Mouse (Mus musculus): ENCODE measurements around the gene Fig4. TPM values are rescaled to one million over a fixed set of nuclear protein-coding genes. Genes with fewer than 3 reads are reported as not detected.

The Fig4 gene
- polyA plus RNA-seq, 1 experiment from 2014 or later, result 13.2 TPM

DNA sequence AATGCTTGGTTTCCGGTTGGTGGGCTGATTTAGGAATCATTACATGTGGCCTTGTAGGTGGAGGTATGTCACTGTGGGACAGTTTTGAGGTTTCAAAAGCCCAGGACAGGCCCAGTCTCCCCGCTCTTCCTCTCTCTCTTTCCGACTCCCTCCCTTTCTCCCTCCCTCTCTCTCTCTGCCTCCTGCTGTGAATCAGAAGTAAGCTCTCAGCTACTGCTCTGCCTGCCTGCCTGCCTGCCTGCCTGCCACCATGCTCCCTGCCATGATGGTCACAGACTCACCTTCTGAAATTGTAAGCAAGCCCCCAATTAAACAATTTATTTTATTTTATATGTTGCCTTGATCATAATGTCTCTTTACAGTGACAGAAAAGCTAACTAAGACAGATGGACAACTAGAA, 67.5 kb downstream of the Fig4 start:
- peak; percentile 72 for ATAC-seq
- WGBS (ENCODE audit: insufficient replicate concordance), result 78% methylated on average over 3 of the region's 3 CpGs

DNA sequence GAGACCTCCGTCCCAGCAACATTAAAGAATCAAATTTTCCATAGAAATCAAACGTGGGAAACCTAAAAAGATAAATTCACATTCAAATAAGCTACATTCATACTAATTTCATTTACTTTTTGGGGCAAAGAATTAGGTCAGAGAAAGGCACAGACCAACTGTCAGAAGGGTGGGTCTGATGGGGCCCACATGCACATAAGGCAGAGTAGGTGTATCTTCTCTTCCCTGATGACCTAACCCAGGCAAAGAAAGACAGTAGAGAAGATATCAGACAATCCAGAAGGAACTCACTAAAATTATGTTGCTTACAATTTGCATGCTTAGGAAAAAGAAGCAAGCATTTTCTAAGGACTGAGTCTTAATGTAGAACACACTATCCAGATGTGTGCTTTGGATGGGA, 67.9 kb downstream of the Fig4 start:
- H3K36me3 ChIP-seq, result 0 out of 2 replicates have a peak, but pooled peaks cover 6% of the 10 kb centered on the region
- H3K9me3 ChIP-seq (replicated peaks), result no peaks in the 10 kb centered on the region
- H3K4me3 ChIP-seq, result no peak overlapping the region
- peak overlapping the region; percentile 51; the same call in 1 of the 2 replicates for H3K9ac ChIP-seq
- H3K27me3 ChIP-seq (replicated peaks), result no peaks in the 10 kb centered on the region
- H3K4me1 ChIP-seq, result peaks cover 40% of the 10 kb centered on the region
- 79% methylated on average over 2 of the region's 2 CpGs for WGBS (ENCODE audit: insufficient replicate concordance)
- peak overlapping the region; percentile 33 for H3K4me2 ChIP-seq
- peak overlapping the region; percentile 81 for H3K27ac ChIP-seq
- ATAC-seq, result peak; percentile 80

More for the DNA sequence above, 67.5 kb downstream of the Fig4 start:
- H3K4me2 ChIP-seq, result peak overlapping the region; percentile 33
- H3K4me3 ChIP-seq, result no peak overlapping the region
- H3K4me1 ChIP-seq, result peaks cover 40% of the 10 kb centered on the region
- no peaks in the 10 kb centered on the region for H3K27me3 ChIP-seq (replicated peaks)
- H3K27ac ChIP-seq, result peak overlapping the region; percentile 81
- H3K9ac ChIP-seq, result peak overlapping the region; percentile 51; the same call in 1 of the 2 replicates
- H3K9me3 ChIP-seq (replicated peaks), result no peaks in the 10 kb centered on the region
- H3K36me3 ChIP-seq, result 0 out of 2 replicates have a peak, but pooled peaks cover 8% of the 10 kb centered on the region

DNA sequence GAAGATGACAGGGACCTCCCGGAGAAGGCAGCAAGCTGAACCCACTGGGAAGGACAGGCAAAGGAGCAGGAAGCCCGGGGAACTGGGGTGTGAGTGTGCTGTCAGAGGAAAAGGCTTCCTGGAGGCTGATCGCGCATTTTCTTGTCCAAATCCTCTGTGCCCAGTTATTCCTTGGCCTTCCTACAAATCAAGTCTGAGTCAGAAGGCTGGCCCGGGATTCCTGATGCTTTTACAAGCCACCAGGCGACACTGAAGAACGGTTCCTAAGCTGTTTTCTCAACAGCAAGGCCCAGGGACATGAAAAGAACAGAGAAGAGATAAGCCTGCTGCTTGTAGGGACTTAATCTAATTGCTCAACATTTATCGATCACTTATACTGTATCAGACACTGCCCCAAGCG, 68.5 kb downstream of the Fig4 start:
- ATAC-seq, result 0 out of 2 replicates have a peak, but pooled peaks have one; percentile 37
- WGBS (ENCODE audit: insufficient replicate concordance), result 68% methylated on average over 9 of the region's 9 CpGs
- no peak overlapping the region for H3K4me2 ChIP-seq
- no peak overlapping the region for H3K4me3 ChIP-seq
- H3K27ac ChIP-seq, result peak overlapping the region; percentile 81
- no peaks in the 10 kb centered on the region for H3K27me3 ChIP-seq (replicated peaks)
- H3K4me1 ChIP-seq, result peaks cover 40% of the 10 kb centered on the region
- H3K9ac ChIP-seq, result peak overlapping the region; percentile 51; the same call in 1 of the 2 replicates
- no peaks in the 10 kb centered on the region for H3K9me3 ChIP-seq (replicated peaks)
- H3K36me3 ChIP-seq, result 0 out of 2 replicates have a peak, but pooled peaks cover under 1% of the 10 kb centered on the region

DNA sequence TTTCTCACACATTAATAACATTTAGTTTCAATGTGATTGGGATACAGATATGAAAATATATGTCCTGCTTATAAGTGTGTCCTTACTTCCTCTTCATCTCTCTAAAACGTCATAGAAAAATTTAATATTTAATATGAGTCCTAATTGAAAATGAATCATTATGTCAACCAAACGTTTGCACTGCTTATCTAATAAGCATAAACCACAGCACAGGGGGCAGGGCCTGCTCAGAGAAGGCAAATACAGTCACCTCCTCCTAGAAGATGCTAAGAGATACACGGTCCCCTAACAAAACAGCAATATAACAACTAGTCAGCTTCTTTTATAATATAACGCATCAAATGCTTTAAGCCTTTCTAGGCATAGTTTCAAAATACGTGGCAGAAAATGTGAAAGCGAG, 69.9 kb downstream of the Fig4 start:
- WGBS (ENCODE audit: insufficient replicate concordance), result 68% methylated on average over 6 of the region's 6 CpGs

GRCm38 (mm10) chr10:41231163-41231835, 71.8 kb downstream of the Fig4 start:
- H3K4me3 ChIP-seq, result no peak overlapping the region
- H3K4me2 ChIP-seq, result no peak overlapping the region
- no peaks in the 10 kb centered on the region for H3K9me3 ChIP-seq (replicated peaks)
- no peak overlapping the region for H3K9ac ChIP-seq
- H3K27me3 ChIP-seq (replicated peaks), result no peaks in the 10 kb centered on the region
- peak overlapping the region; percentile 49; the same call in 1 of the 2 replicates for H3K27ac ChIP-seq
- ATAC-seq, result no peak
- 75% methylated on average over 6 of the region's 6 CpGs for WGBS (ENCODE audit: insufficient replicate concordance)
- peaks cover 36% of the 10 kb centered on the region for H3K4me1 ChIP-seq
- H3K36me3 ChIP-seq, result peaks cover 12% of the 10 kb centered on the region

More for the DNA sequence above, 69.9 kb downstream of the Fig4 start:
- H3K36me3 ChIP-seq, result peaks cover under 1% of the 10 kb centered on the region; the same call in 1 of the 2 replicates
- no peak overlapping the region for H3K4me3 ChIP-seq
- H3K27ac ChIP-seq, result no peak overlapping the region
- H3K9me3 ChIP-seq (replicated peaks), result no peaks in the 10 kb centered on the region
- H3K9ac ChIP-seq, result no peak overlapping the region
- H3K27me3 ChIP-seq (replicated peaks), result no peaks in the 10 kb centered on the region
- H3K4me2 ChIP-seq, result no peak overlapping the region
- no peak for ATAC-seq
- peaks cover 48% of the 10 kb centered on the region for H3K4me1 ChIP-seq

DNA sequence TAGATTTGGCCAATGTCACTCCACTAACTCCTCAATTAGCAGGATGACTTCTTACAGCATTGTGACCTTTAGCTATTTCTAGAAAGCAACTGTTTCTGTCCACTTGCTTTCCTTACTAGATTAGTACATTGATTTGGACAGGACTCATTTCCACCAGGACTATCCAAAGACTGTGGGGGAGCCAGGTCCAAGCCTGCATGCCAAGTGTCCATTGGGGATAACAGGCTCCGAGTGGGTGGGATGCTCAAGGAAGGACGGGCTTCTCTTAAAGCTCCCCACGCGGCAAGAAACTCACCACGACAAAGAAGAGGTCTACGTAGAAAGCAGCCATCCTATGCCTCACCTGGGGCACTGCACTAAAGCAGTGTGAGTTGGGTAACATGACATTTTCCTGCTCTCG, 75.4 kb downstream of the Fig4 start:
- no peak overlapping the region for H3K4me2 ChIP-seq
- no peak for ATAC-seq
- H3K9ac ChIP-seq, result no peak overlapping the region
- H3K4me1 ChIP-seq, result peaks cover 27% of the 10 kb centered on the region
- peak overlapping the region; percentile 21; the same call in 1 of the 2 replicates for H3K27ac ChIP-seq
- H3K27me3 ChIP-seq (replicated peaks), result no peaks in the 10 kb centered on the region
- no peak overlapping the region for H3K4me3 ChIP-seq
- peaks cover 12% of the 10 kb centered on the region for H3K36me3 ChIP-seq
- no peaks in the 10 kb centered on the region for H3K9me3 ChIP-seq (replicated peaks)
- 87% methylated on average over 7 of the region's 7 CpGs for WGBS (ENCODE audit: insufficient replicate concordance)

DNA sequence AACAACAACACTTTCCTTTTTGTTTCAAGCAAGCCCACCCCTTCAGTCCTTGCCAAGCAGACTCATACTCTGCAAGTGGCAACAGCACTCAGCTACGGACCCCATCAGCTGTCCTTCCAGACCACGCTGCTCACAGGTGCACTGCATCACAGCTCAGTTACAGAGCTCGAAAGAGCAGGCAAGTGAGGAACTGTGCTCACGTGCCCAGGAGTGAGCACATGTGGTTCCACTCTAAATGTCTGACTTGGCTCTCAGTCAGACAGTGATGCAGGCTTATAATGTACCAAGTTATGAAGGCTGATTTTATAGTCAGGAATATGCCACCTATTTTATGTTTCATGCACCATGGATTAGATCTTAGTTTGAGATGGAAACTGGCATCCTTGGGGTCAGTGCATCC, 79.6 kb downstream of the Fig4 start:
- H3K36me3 ChIP-seq, result peaks cover 12% of the 10 kb centered on the region
- H3K27me3 ChIP-seq (replicated peaks), result no peaks in the 10 kb centered on the region
- H3K4me3 ChIP-seq, result no peak overlapping the region
- no peak overlapping the region for H3K4me2 ChIP-seq
- peak overlapping the region; percentile 11 for H3K27ac ChIP-seq
- WGBS (ENCODE audit: insufficient replicate concordance), result 84% methylated on average over 4 of the region's 4 CpGs
- peak overlapping the region; percentile 25; the same call in 1 of the 2 replicates for H3K9ac ChIP-seq
- ATAC-seq, result no peak
- H3K4me1 ChIP-seq, result peaks cover 16% of the 10 kb centered on the region
- H3K9me3 ChIP-seq (replicated peaks), result no peaks in the 10 kb centered on the region

DNA sequence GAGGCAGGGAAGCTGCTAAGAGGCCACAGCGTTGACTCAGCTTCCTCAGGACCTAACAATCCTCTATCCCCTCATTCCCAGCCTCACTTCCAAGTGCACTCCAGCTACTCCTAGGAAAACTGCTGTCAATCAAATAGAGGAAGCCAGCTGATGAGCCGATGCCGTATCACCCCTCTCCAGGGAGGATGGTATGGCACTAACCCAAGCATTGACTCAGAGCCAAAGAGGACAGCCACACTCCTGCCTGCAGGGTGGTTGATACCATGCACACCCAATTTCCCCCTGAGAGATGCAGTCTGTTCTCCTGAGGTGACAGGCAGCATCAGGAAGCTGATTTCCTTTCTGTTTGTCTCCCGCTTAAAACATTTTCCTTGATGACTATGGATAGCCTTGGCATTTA, 81.9 kb downstream of the Fig4 start:
- no peaks in the 10 kb centered on the region for H3K36me3 ChIP-seq
- H3K27ac ChIP-seq, result peak overlapping the region; percentile 52
- no peak overlapping the region for H3K4me3 ChIP-seq
- H3K4me1 ChIP-seq, result peaks cover 15% of the 10 kb centered on the region
- WGBS (ENCODE audit: insufficient replicate concordance), result 87% methylated on average over 4 of the region's 4 CpGs
- no peak for ATAC-seq
- H3K9ac ChIP-seq, result no peak overlapping the region
- no peak overlapping the region for H3K4me2 ChIP-seq
- no peaks in the 10 kb centered on the region for H3K9me3 ChIP-seq (replicated peaks)
- H3K27me3 ChIP-seq (replicated peaks), result no peaks in the 10 kb centered on the region

DNA sequence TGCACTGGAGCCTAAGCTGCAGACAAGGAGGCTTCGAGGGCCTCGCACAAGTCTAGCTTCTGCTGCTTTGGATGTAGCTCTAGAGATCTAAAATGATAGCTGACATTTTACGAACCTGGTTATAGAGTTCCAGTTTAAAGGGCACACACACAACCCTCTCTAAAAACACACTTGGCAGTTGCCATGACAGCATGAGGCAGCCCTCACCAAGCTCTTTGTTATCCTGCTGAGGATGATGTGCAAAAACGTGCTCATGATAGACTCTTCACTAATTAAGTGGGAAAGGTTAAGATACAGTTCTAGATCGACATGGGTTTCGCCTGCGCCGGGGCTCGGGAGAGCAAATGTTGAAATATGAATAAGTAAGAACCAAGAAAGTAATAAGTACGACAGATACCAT, 84.2 kb downstream of the Fig4 start:
- ATAC-seq, result no peak
- 86% methylated on average over 10 of the region's 10 CpGs for WGBS (ENCODE audit: insufficient replicate concordance)
- no peaks in the 10 kb centered on the region for H3K9me3 ChIP-seq (replicated peaks)
- no peaks in the 10 kb centered on the region for H3K27me3 ChIP-seq (replicated peaks)
- H3K4me1 ChIP-seq, result peaks cover 38% of the 10 kb centered on the region
- H3K4me2 ChIP-seq, result no peak overlapping the region
- H3K36me3 ChIP-seq, result no peaks in the 10 kb centered on the region
- H3K27ac ChIP-seq, result peak overlapping the region; percentile 12; the same call in 1 of the 2 replicates
- no peak overlapping the region for H3K4me3 ChIP-seq
- H3K9ac ChIP-seq, result no peak overlapping the region

DNA sequence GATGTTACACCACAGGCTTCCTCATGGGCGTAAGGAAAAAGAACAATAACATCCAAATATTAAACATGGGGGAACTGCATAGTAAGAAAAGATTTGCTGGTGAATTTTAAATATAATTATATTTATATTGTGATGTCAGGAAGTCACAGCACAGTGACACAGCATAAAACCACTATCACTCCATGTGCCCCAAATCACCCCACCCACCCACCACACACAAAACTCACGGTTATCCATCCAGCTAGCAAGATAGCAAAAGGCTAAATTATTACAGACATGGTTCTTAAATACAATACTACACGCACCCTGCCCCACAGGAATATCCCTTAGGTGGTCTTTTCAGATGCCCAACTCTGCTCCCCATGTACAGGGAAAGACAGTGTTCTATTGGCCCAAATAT, 89.0 kb downstream of the Fig4 start:
- H3K4me1 ChIP-seq, result peaks cover 65% of the 10 kb centered on the region

GRCm38 (mm10) chr10:41209538-41209937, 93.5 kb downstream of the Fig4 start:
- WGBS (ENCODE audit: insufficient replicate concordance), result 47% methylated on average over 4 of the region's 4 CpGs
- Histone ChIP-seq H3K9me3 (replicated peaks) (no peaks in the 10 kb centered on the region), H3K36me3 (no peaks in the 10 kb centered on the region), H3K4me1 (peaks cover 91% of the 10 kb centered on the region), H3K27ac (peak overlapping the region; percentile 99), H3K27me3 (replicated peaks) (no peaks in the 10 kb centered on the region), H3K4me2 (peak overlapping the region; percentile 63), H3K9ac (peak overlapping the region; percentile 63), H3K4me3 (peak overlapping the region; percentile 19; the same call in 1 of the 2 replicates)
- ATAC-seq, result peak; percentile 56

More for the DNA sequence above, 89.0 kb downstream of the Fig4 start:
- Histone ChIP-seq H3K9me3 (replicated peaks) (no peaks in the 10 kb centered on the region), H3K9ac (peak overlapping the region; percentile 60; the same call in 1 of the 2 replicates), H3K4me3 (no peak overlapping the region), H3K27ac (peak overlapping the region; percentile 83), H3K27me3 (replicated peaks) (no peaks in the 10 kb centered on the region), H3K36me3 (no peaks in the 10 kb centered on the region), H3K4me2 (peak overlapping the region; percentile 45)
- peak; percentile 58 for ATAC-seq
- WGBS (ENCODE audit: insufficient replicate concordance), result 46% methylated on average over 3 of the region's 3 CpGs

- peaks cover 91% of the 10 kb centered on the region for H3K4me1 ChIP-seq
- no peak overlapping the region for H3K4me3 ChIP-seq
- peak overlapping the region; percentile 63 for H3K4me2 ChIP-seq
- H3K36me3 ChIP-seq, result no peaks in the 10 kb centered on the region
- no peaks in the 10 kb centered on the region for H3K27me3 ChIP-seq (replicated peaks)
- WGBS (ENCODE audit: insufficient replicate concordance), result 24% methylated on average over 6 of the region's 6 CpGs
- H3K9ac ChIP-seq, result peak overlapping the region; percentile 63
- peak overlapping the region; percentile 99 for H3K27ac ChIP-seq
- peak; percentile 84 for ATAC-seq
- H3K9me3 ChIP-seq (replicated peaks), result no peaks in the 10 kb centered on the region
These were observed 94.1 kb downstream of the Fig4 start for GRCm38 (mm10) chr10:41208860-41209377.

Data from liver, embryonic 12.5 days (tissue).